Mouse (Mus musculus): ENCODE results near the gene Prl7c1. TPM values are rescaled to one million over a fixed set of nuclear protein-coding genes. Genes with fewer than 3 reads are reported as not detected.
"Not testable (repeated sequence)": the region's sequence is repeated elsewhere in the genome, so short reads cannot be mapped to it uniquely, and the experiment has no call there.

Gene Prl7c1
- not detected for total RNA-seq (2022)

DNA sequence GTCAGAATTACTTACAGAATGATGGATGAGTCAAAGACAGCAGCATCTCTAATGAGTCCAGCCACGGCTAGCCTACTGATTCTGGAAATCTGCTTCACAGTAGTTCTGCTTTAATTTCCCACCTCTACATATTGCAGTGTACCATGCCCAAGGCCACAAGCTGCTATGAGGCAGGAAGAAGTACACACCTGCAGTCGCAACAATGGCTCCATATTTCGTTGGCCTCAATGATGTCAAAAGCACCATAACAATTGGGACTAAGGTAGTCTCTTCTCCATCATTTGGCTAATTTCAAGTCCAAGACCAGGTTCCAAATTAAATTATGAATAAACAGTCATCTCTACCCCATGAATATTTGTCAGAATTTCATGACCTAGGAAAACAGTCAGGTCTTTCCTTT, at the start of gene Prl7c1:
TSS of gene Prl7c1 (minus strand) at position 101 of the 400 bp plus-strand sequence.
- not testable (repeated sequence) for DNase-seq (ENCODE audit: low spot score in 2 of 2)

DNA sequence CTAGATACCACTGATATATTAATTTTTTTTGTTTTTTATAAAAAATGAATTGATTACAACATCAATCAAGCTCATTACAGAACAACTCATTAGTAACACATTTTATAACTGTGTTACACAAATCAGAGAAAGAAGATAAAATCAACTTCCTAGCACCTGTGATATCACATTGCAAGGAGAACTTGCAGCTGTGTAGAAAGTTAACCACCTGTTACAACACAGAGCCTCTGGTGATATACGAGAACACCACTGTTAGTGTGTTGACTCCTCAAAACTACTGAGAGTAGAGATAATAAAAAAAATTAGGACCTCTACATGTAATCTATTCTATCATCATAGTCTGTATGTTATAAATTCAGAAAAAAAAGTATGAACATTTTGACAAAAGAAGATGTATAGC, 22.2 kb upstream of the Prl7c1 start:
- DNase-seq (ENCODE audit: low spot score in 2 of 2) = no peak

DNA sequence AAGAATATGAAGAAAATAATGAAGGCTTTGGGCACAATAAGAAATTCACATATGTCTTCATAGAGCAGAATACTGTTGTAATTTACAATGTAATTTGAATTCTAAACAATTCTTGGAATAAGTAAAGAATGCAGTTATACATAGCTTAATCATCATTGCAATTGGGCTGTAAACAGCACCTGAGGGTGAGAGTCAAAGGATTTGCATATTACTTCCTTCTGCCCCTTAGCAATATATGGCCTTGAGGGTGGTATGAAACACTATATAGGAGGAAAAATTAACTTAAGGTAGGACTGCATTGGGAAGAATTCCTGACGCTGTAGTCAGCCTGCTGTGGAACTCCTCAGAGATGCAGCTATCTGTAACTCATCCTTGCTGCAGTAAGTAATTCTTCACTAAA, 20.8 kb upstream of the Prl7c1 start, which contains the start of gene Prl2a1:
TSS of gene Prl2a1 (plus strand) at position 301 of the 400 bp plus-strand sequence.
- DNase-seq (ENCODE audit: low spot score in 2 of 2) = no peak

GRCm38 (mm10) chr13:27799303-27799702, 18.7 kb upstream of the Prl7c1 start:
- no peak for DNase-seq (ENCODE audit: low spot score in 2 of 2)

GRCm38 (mm10) chr13:27734512-27735186, 46.0 kb downstream of the Prl7c1 start:
- no peak for DNase-seq (ENCODE audit: low spot score in 2 of 2)

GRCm38 (mm10) chr13:27730286-27730959, 50.2 kb downstream of the Prl7c1 start:
- not testable (repeated sequence) for DNase-seq (ENCODE audit: low spot score in 2 of 2)

DNA sequence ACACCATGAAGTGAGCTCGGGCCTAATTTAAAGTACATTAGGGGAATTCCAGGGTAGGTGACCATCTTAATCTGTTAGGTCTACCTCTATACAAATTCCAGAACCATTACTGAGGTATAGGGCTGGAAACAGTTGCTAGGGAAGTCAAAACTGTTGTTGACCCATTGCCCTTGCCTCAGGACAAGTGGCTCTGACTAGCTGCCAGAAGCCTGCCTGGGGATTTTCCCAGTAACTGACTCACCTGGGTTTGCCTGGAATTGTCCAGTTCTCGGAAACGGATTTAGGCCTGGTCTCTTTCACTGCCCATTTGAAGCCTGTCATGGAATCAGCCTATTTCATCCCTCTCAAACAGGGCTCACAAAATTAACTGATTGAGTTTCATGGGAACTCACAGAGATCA, 55.5 kb downstream of the Prl7c1 start:
- DNase-seq (ENCODE audit: low spot score in 2 of 2) = not testable (repeated sequence)

Other genes starting within 250 kb of the Prl7c1 start
- gene Prl8a9, start 216.2 kb downstream of the Prl7c1 start, total RNA-seq (2022) = not detected
- gene Prl8a1, start 198.6 kb downstream of the Prl7c1 start, total RNA-seq (2022) = not detected
- gene Prl7b1, start 170.2 kb downstream of the Prl7c1 start, total RNA-seq (2022) = not detected
- gene Prl7a1, start 138.3 kb downstream of the Prl7c1 start, total RNA-seq (2022) = not detected
- gene Prl7a2, start 112.8 kb downstream of the Prl7c1 start, total RNA-seq (2022) = not detected
- gene Prl7d1, start 64.1 kb downstream of the Prl7c1 start, total RNA-seq (2022) = not detected
- gene Prl2a1, start 20.9 kb upstream of the Prl7c1 start, total RNA-seq (2022) = not detected
- not detected for gene Prl2c1, start 68.5 kb upstream of the Prl7c1 start, total RNA-seq (2022)
- gene Prl4a1, start 235.4 kb upstream of the Prl7c1 start, total RNA-seq (2022) = not detected

All from layer of hippocampus, adult 8-10 months (tissue).